Mouse (Mus musculus): ENCODE measurements around the gene Lbhd2.

The Lbhd2 gene

DNA sequence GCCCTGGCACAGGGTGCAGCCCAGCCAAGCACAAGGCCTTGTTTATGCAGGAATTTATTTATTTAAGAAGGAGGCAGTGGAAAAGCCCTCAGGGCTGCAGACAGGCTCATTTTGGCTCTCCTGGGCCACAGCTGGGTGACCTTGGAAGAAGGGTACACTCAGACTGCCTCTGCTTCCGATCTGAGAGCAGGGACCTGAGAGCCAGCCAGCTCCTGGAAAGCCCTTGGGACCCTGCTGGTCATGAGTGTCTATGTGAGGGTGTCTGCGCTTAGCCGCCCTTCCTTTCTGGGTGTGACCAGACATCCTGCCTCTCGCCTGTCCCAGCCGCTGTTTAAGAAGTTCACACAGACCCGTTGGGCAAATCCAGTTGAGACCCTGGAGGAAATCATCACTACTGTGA is 43.8 kb downstream of the Lbhd2 start:
- no peak for DNase-seq

DNA sequence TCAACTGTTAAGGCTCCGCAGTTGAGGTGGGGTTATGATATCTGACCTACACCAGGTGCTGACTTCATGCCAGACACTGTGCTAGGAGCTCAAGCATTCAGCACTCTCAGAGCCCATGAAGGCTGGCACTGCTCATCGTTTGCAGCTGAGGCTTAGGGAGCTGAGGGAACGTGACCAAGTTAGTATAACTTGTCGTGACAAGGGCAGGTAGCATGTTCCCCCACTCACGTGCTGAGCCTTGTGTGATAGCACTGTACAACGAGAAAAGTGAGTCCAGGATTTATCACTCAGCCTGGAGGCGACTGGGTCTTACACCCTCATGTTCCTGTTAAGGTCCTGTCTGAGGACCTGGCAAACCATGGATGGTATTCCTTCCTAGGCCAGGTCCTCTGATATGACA is 45.0 kb downstream of the Lbhd2 start:
- no peak for DNase-seq

DNA sequence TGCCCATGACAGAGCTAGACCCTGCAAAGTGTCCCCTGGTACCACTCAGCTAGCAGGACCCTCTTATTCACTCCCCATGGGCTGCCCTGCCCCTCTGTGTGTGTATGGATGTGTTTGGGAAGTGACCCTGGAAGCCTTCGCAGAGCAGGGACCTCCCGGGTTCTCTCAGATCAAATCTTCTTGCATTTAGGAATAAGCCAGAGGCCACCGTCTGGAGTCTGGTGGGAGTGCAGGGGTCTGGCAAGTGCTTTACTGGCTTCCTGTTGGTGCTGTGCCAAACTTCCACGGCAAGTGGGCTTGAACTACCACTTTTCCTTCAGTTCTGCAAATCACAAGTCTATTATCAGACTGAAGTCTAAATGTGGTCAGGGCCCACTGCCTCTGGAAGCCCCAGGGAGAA is 47.4 kb downstream of the Lbhd2 start:
- no peak for DNase-seq

DNA sequence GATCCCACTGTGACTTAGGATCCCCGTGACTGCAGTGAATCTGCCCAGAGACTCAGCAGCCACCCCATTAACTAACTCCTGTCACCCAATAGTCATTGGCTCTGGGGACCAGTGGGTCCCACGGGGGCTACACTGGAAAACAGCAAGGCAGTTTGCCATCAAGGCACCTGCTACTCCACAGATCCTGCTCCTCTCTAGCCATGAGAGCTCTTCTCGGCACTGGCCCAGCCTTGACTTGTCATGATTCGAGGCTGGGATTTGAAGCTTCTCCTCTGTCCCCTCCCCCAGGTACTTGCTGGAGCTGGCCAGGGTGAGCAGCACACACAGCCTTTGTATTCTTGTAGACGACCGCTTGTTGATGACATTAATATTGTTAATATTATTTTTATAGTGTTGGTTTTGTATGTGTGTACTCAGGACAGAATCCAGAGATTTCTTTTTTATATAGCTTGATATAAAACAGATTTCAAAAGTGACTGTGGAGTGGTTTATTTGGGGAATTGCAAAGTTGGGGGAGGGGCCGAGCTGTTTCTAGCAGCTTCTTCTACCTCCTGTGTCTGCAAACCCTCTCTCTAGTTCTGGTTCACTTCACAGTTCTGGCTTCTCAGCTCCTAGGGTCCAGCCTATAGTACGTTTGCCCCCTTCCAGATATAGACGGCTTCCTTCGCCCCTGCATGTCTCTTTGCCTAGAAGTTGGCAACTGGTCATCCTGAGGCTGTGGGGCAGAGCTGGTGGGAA is 48.1 kb downstream of the Lbhd2 start:
- no peak for DNase-seq

DNA sequence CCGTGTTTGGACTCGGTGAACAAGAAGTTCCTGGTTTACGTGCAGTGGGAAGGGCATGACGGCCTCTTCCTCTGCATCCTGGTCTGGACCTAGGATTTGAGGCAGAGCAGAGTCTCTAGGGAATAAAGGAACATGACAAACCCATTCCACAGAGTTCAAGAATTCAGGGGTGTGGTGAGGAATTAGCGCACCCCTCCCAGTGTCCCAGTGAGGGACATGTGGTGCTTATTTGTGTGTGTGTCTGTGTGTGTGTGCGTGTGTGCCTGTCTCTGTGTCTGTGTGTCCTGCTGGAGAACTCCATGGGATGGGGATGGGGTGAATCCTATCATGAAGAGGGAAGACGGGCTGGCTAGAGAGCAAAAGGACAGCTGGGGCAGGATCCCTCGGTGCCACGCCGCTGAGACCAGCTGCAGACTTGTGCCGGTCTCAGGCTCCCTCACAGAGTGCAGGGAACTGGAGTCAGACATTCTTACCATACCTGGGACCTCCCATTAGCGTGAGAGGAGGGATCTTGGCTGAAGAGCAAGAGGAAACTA is 48.8 kb downstream of the Lbhd2 start:
- DNase-seq, result no peak

DNA sequence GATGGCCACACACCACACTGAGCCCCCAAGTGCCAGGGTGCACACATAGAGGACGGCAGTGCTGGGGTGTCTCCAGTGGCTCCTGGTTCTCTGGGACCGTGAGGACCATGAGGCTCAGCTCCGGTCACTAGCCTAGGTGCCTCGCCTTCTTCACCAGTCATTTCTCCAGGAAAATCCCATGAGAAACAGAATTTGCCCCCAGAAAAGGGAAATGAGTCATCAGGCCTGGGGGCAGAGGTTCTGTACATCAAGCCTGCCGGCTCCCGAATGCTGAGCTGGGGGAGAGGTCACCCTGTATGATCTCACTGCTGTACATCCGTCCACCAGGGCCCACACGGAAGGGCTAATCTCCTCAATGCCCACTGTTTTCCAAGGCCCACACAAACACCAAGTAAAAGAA is 49.3 kb downstream of the Lbhd2 start:
- DNase-seq, result no peak

DNA sequence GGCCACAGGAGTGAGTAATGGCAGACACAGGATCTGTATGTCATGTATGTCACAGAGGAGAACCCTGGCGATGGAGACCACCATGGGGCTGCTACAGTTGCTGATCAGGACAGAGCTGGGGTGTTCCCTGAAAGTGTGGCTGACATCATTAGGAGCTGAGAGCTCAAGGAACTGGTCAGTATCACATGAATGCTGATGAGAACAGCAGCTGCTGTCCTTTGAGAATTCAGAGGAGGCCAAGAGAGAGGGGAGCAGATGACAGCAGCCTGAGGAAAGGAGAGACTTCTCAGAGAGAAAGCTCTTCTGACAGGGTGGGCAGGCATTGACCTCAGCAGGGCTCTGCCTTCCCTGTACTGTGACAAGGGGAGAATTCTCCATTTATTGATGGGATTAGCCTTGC is 51.1 kb downstream of the Lbhd2 start:
- DNase-seq, result no peak
